Mouse (Mus musculus) cerebellum, postnatal 4 days (tissue): ENCODE results near the gene Them7.
A peak's percentile ranks its signal among the peaks of the same experiment; 100 is the strongest.

ENCODE experiments used
- DNase-seq, 2 experiments: peaks; one replicate each; pipeline ENCODE4 v3.0.0; 2022; ENCODE audit warnings: low spot score in 2 of 2, mixed read lengths in 1 of 2

The Them7 gene

DNA sequence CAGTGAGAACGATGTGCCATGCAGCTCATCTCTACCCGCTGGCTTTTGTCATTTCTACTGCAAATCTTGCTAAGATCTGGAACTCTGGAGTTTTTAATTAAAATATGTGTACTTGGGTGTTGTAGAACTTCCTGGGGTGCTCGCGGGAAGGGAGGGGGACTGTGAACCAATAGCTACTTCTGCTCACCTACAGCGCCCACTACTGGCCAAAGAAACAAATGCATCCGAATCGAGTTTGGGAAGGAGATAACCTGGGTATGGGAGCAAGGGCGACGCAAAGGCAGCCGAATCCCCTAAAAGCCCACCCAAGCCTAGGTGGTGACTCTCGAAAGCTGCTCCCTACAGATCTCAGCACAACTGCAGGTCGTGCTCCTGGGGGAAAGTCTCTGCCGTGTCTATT lies 87.3 kb downstream of the Them7 start:
- peak in 1 of 2 experiments; percentile 57 for DNase-seq

- no peak for DNase-seq
These were observed 87.9 kb downstream of the Them7 start for GRCm38 (mm10) chr2:105311991-105312390.

GRCm38 (mm10) chr2:105313077-105313476 lies 89.0 kb downstream of the Them7 start:
- DNase-seq = no peak

DNA sequence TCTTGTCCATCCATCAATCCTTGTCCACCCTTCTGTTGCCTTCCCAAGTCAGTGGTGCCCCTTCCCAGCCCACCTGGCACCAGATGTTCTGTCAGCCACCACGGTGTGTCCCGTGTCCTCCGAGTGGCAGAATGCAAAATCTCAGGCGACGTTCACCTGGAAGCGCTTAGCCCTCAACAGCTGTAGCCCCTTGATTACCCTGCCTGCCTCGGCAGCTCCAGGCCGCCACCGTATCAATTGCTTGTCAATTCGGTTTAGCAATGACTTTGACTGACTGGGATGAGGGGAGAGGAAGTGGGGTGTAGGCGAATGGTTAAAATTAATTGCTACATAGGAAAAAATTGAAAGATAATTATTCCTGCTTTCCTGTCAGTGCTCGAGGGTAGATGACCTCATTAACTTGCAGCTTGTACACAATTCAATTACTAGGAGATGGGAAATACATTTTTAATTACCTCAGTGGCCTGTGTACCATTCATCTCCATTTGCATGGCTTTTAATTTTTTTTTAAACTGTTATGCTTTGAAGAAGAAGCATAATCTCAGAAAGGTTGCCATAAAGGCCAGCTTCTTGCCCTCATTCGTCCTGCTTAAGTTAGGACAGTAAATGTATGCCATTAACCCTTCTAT lies 93.5 kb downstream of the Them7 start:
- DNase-seq = no peak

DNA sequence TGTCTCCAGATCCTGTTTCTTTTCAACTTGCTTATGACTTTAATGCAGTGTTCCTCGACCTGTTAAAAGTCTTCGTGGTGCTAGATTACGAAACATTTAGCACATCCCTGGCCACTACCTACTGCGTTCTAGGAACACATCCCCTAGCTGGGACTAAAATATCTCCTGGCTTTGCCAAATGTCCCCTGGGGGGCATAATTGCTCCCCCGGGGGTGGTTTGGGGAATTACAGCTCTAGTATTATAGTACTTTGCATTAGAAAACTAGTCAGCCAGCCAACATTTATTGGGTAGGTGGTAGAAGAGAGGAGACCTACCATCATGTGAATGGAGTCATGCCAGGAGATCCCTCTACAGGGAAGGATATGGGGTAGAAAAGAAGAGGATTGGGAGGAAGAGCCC lies 101.9 kb downstream of the Them7 start:
- DNase-seq = no peak

GRCm38 (mm10) chr2:105330024-105330423 lies 105.9 kb downstream of the Them7 start:
- DNase-seq = peak in 1 of 2 experiments; percentile 64

GRCm38 (mm10) chr2:105333107-105333506 lies 109.0 kb downstream of the Them7 start:
- DNase-seq = no peak

GRCm38 (mm10) chr2:105333976-105334713 lies 110.0 kb downstream of the Them7 start:
- DNase-seq = peak; percentile 36 to 74

DNA sequence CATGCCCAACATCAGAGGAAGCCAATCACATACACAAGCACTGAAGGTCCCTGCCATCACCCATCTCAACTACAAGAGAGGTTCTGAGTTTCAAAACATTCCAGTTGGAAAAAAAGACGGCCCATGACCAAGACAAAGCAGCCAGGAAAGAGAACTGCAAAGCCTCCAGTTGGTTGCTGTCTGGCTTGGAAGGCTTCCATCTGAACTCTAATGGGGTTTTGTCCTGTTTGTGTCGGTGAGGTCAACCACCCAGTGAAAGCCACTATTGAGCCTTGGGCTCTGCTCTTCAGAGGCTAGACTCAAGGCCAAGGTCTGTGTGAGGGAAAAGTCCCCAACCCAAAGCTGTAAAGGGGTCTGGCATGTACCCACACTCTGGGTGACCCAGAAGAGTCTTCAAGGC lies 111.5 kb downstream of the Them7 start:
- no peak for DNase-seq

- DNase-seq = no peak
These were observed 112.4 kb downstream of the Them7 start for GRCm38 (mm10) chr2:105336314-105337027.

- DNase-seq = no peak
These were observed 113.2 kb downstream of the Them7 start for GRCm38 (mm10) chr2:105337171-105337875.

- DNase-seq = no peak
These were observed 115.9 kb downstream of the Them7 start for GRCm38 (mm10) chr2:105339993-105340392.

GRCm38 (mm10) chr2:105348886-105349285 lies 124.8 kb downstream of the Them7 start:
- DNase-seq = no peak

DNA sequence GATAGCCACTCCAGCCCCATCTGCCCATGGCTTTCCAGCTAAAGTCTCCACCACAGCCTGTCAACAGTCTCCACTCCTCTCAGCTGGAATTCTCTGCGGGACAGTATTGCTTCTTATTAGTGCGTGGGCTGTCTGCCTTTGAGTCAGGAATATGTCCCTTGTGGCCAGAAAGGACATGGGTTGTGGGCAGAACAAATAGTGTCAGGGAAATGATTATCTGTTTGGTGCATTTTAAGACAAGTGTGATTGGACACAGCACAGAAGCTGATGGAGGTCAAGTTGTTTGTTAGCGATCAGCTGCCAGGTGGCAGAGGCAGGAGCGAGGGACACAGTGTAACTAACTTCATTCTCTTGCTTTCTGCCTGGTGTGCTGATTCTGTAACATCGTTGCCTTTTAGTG lies 132.7 kb downstream of the Them7 start:
- no peak for DNase-seq

DNA sequence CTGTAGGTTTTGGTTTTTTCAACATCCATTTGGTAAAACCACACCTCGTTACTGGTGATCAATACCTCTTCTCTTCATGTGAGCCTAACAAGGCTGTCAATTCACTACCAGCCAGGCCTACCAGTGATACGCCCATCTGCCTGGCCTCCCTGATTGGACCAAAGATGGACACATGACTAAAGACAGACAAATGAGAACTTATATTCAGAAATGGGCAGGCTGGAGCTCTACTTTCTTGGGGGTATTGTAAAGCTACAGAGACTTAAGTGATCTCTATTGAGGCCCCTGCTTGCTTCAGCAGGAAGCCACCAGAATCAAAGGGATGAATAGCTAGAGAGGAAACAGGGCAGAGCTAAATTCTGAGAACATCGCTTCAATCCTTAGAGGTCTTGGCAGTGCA lies 133.9 kb downstream of the Them7 start:
- DNase-seq = no peak

GRCm38 (mm10) chr2:105367623-105368022 lies 143.5 kb downstream of the Them7 start:
- DNase-seq = no peak

DNA sequence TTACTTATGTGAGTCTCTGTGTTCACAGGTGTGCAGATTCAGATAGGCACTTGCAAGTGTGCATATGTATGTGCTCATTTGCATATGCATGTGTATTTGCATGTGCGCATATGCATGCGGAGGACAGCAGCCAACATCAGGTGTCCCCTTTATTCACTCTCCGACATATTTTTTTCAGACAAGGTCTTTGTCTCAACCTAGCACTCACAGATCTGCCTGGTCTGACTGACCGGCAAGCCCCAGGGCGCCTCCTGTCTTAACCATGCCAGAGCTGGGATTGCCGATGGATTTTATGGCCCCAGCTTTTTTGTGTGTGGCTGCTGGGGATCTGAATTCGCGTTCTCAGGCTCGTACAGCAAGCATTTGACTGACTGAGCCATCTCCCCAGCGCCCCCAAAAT lies 146.1 kb downstream of the Them7 start:
- DNase-seq = no peak

DNA sequence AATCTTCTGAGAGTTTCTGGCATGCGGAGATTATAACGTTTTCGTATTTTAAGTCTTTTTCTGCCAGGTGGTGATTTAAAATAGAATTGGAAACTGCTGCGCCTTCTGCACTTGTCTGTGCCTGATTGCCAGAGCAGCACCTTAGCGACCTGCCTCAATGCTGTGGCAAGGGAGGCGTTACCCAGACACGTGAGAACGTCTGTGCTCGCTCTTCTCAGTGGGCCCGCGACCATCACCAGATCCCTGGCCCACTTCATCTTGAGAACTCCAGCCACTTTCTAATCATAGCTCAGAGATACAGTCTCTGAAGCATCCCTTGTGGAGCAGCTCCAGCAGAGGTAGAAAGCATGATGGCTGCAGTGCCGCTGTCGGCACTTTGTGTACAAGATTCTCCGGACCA lies 146.6 kb downstream of the Them7 start:
- no peak for DNase-seq

- DNase-seq = no peak
These were observed 148.0 kb downstream of the Them7 start for GRCm38 (mm10) chr2:105372156-105372555.

- DNase-seq = no peak
These were observed 148.6 kb downstream of the Them7 start for GRCm38 (mm10) chr2:105372727-105373126.

DNA sequence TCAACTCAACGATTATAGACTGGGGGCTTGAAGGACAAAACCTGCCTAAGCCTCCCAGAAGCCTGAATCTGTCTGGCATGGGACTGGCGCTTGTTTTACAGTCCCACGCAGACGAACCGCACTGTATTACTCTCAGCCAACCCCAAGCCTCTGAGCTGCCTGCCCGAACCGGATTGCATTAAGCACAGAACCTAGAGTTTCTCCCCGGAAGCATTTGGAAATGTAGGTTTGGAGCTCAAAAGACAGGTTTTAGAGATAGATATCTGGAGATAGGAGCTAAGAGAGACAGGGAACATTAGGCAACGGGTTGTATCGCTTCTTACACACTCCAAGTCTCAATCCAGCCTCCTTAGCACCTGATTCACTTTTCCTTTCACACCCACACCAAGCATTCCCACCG lies 149.5 kb downstream of the Them7 start:
- no peak for DNase-seq

DNA sequence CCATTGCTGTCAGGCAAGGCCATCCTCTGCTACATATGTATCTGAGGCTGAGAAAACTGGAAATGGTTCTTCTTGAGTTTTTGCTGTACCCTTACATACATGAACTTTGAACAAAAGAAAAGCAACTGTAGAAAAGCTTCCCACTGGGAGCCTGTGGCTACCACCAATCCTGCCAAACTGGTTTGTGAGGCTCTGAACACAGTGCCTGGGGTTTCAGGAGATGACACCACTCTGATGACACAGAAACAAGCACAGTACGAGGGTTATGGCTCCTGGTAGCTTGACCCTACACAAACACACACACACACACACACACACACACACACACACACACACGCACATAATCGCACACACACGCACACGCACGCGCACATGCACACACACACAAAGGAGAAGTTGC lies 151.1 kb downstream of the Them7 start:
- DNase-seq = no peak
